Mouse (Mus musculus): ENCODE results near the gene Hdac10. TPM values are rescaled to one million over a fixed set of nuclear protein-coding genes. Genes with fewer than 3 reads are reported as not detected.

Hdac10 gene
- total RNA-seq, 2 experiments from 2014 or later: 20.1 to 32.8 TPM

DNA sequence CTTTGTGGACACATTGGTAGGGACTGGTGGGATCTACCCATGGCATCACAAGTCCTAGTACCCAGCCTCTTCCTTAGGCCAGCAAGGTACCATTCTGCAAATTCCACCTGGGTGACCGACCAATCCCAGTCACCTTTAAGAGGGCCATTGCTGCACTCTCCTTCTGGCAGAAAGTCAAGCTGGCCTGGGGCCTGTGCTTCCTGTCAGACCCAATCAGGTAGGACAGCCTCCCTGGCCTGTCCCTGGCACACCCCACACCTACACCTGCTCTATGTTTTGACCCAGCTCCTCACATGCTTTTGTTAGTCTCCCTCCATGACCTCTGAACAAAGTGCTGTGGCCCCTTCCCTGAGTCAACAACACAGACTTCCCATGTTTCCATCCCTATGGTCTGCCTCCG is 43.7 kb downstream of the Hdac10 start:
- no peak for ATAC-seq (replicated peaks; ENCODE audit: low FRiP score, low TSS enrichment, poor library complexity, severe bottlenecking)

DNA sequence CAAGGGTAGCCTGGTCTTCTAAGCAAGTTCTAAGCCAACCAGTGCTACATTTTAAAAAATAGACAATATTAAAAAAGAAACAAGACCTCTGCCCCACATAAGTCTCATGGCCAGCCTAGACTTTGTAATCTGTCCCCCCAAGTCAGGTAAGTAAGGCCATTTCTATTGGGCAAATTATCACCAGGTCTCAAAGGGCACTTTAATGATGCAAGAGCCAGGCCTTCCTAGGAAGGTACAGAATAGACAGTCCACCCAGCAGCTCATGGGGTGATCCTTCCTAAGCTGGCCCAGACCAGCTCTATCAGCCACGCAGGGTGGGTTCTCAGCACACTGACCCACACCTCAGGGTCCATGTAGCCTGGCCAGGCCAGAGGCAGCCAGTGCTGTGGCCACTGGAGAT is 44.6 kb downstream of the Hdac10 start:
- ATAC-seq (replicated peaks; ENCODE audit: low FRiP score, low TSS enrichment, poor library complexity, severe bottlenecking): no peak

DNA sequence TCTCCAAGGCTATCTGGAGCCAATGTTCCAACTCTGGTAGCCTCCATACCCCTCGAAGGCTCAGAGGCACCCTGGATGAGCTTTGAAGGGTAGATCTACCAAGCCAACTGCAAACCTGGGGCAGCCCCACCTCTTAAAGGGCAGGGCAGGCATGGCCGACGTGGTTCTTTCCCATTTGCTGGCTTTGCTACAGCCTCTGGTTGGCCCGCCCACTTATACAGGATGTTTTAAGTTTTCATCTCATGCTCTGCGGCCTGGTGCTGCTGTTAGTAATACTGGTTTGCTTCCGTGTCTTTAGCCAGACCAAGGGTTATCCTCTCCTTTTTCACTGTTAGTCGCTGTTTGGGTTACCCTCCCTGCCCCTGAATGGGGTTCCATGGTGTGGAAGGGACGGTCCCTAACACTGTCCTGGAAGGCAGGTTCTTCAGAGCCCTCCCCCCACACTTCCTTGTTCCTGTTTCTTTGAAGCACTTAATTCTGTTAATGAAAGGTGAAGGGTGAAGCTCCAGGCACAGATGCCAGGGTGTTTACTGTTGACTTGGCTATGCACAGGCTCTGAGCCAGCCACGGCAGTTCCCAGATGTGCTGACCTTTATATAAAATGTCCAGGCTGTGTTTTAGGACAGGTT is 50.2 kb downstream of the Hdac10 start:
- ATAC-seq (replicated peaks; ENCODE audit: low FRiP score, low TSS enrichment, poor library complexity, severe bottlenecking): peak; percentile 83

DNA sequence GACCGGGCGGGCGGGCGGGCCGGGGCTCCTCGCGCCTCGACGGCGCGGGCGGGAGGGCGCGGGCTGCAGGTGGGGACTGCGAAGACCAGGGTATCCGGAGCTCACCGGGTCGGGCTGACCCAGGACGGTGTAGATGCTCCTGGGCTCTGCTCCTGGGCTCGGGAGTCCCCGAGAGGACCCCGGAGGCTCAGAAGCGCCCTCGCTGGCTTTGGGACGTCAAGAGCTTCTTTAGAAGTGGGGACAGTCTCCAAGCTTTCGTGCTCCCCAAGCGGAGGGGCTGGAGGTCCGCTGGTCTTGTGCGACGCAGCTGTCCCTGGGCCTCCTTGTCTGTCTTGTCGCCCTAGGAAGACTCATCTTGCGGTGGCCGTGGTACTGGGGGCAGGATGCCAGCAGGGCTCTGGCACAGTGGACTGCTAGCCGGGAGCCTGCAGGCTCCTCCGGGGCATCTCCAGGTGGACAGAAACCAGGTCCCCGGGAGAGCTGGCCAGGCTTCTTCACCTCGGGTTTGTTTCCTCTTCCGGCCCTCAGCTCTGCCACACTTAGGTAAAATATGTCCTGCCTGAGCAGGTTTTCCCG is 52.3 kb downstream of the Hdac10 start:
- peak; percentile 18; the same call in 1 of the 2 replicates for ATAC-seq (replicated peaks; ENCODE audit: low FRiP score, low TSS enrichment, poor library complexity, severe bottlenecking)

DNA sequence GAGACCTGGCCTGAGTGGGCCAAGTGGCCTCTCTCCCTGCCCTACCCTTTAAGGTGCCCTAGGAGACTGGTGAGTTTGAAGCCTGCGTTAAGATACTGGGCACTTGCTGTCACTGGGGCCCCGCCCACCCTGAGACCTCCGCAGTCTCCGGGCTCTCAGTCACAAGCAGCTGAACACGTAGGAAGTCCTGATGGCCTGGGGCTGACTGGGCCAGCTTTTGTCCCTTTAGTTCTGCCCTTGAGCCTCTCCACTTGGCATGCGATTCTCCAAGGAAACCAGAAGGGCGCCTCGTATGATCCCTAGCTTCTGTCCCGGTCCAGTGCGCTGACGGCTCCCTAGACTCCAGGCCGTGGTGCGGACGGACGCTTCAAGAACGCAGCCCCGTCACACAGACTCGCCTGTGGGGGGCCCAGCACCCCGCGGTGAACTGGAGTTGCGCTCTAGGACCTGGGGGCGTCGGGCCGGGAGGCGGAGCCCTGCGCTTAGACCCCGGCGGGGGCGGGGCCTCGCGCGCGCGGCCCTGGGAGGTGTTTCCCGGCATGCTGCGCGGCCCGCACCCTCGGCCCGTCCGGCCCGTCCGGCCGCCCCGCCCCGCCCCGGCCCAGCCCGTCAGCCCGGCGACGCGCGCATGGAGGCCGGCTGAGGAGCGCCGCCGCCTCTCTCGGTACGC is 52.9 kb downstream of the Hdac10 start:
- ATAC-seq (replicated peaks; ENCODE audit: low FRiP score, low TSS enrichment, poor library complexity, severe bottlenecking): peak; percentile 65

DNA sequence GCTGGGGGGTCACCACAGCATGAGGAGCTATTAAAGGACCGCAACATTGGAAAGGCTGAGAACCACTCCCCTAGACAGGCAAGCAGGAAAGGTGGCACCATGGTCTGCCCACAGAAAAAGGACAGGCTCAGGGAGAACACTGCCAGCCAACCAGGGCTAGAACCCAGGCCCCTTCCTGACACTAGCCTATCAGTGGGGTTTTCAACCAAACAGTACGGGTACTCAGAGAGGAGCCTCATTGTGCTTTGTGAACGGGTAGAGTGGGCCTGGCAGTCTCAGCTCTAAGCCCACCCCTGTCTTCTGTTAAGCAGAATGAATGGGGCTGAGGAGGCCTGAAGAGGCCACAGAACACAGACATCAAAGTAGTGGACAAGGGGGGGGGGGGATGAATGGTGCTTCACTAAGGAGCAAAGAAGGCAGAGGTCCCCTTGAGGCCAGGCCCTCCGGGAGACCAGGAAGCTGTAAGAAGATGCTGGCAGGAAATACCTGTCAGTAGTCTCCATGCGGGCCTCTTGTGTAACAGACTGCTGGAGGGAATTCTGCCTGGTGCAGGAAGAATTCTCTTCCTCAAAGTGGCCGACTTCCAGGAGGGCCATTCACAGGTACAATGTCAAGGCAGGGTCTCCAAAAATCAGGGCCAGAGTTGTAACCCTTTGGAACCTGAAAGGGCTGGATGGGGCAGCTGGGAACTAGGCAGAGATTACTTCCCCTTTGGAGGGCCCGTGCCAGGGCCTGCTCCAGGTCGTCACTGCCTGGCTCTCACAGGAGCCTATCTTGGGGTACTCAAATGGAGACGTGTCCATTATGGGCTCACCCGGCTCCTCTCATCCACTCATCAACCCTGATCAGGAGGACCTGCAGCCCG is 53.7 kb downstream of the Hdac10 start, which contains the start of gene Trabd:
Gene Trabd (plus strand): TSS at position 512 of the 865 bp plus-strand sequence.
- ATAC-seq (replicated peaks; ENCODE audit: low FRiP score, low TSS enrichment, poor library complexity, severe bottlenecking): no peak; the same call in 1 of the 2 replicates

DNA sequence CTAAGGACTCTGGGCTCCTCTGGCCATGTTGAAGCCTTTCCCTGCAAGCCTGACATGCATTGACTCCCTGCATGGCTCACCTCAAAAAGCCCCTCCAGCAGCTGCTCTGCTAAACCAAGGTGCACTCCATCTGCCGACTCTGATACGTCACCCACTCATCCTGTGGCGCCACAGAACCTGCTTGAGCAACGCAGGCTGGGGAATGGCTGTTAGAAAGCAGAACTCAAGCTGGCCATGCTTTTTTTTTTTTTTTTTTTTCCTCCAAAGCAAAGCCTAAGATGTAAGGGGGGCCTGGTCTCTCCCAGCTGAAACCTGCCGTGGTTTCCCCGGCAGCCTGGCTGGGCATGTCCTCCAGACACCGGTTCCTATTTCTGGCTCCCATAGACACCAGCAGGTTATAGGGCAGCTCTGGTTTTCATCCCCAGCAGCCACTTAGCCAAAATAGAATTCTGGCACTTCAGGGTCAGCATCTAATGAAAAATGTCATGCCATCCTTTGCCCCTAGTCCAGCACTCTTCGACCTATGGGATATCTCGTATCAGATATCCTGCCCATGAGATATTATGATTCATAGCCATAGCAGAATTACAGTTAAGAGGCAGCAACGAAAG is 54.4 kb downstream of the Hdac10 start:
- ATAC-seq (replicated peaks; ENCODE audit: low FRiP score, low TSS enrichment, poor library complexity, severe bottlenecking): no peak

Other genes starting within 250 kb of the Hdac10 start
- not detected in 2 replicates for gene Ttll8, start 174.3 kb downstream of the Hdac10 start, total RNA-seq (2014; fragmentation: Nextera tagmentation)
- gene Ttll8, start 174.3 kb downstream of the Hdac10 start, total RNA-seq (2017): not detected in 2 replicates
- not detected in 2 replicates for gene Mlc1, start 149.7 kb downstream of the Hdac10 start, total RNA-seq (2014; fragmentation: Nextera tagmentation)
- gene Mlc1, start 149.7 kb downstream of the Hdac10 start, total RNA-seq (2017): not detected in 2 replicates
- gene Mov10l1, start 145.8 kb downstream of the Hdac10 start, total RNA-seq (2014; fragmentation: Nextera tagmentation): not detected in 2 replicates
- gene Mov10l1, start 145.8 kb downstream of the Hdac10 start, total RNA-seq (2017): not detected in 2 replicates
- gene Panx2, start 69.0 kb downstream of the Hdac10 start, total RNA-seq (2014; fragmentation: Nextera tagmentation): not detected in 2 replicates
- gene Panx2, start 69.0 kb downstream of the Hdac10 start, total RNA-seq (2017): not detected in 2 replicates
- gene Trabd, start 53.6 kb downstream of the Hdac10 start, total RNA-seq (2014; fragmentation: Nextera tagmentation): 15.8 and 26.3 TPM in 2 replicates
- gene Trabd, start 53.6 kb downstream of the Hdac10 start, total RNA-seq (2017): 11.9 and 17.5 TPM in 2 replicates
- 15.3 and 20.8 TPM in 2 replicates for gene Selenoo, start 39.6 kb downstream of the Hdac10 start, total RNA-seq (2014; fragmentation: Nextera tagmentation)
- 16.6 and 18.5 TPM in 2 replicates for gene Selenoo, start 39.6 kb downstream of the Hdac10 start, total RNA-seq (2017)
- gene Tubgcp6, start 5.6 kb downstream of the Hdac10 start, total RNA-seq (2014; fragmentation: Nextera tagmentation): 34.1 and 39.1 TPM in 2 replicates
- 14.7 and 22.4 TPM in 2 replicates for gene Tubgcp6, start 5.6 kb downstream of the Hdac10 start, total RNA-seq (2017)
- gene Mapk12, start 12.0 kb upstream of the Hdac10 start, total RNA-seq (2014; fragmentation: Nextera tagmentation): not detected in 2 replicates
- 2.1 TPM in 1 of 2 replicates, not detected in the other for gene Mapk12, start 12.0 kb upstream of the Hdac10 start, total RNA-seq (2017)
- 0.11 TPM in 1 of 2 replicates, not detected in the other for gene Mapk11, start 20.9 kb upstream of the Hdac10 start, total RNA-seq (2014; fragmentation: Nextera tagmentation)
- 0.27 and 3.5 TPM in 2 replicates for gene Mapk11, start 20.9 kb upstream of the Hdac10 start, total RNA-seq (2017)
- 2.3 and 3.6 TPM in 2 replicates for gene Plxnb2, start 52.1 kb upstream of the Hdac10 start, total RNA-seq (2014; fragmentation: Nextera tagmentation)
- 0.34 and 1.7 TPM in 2 replicates for gene Plxnb2, start 52.1 kb upstream of the Hdac10 start, total RNA-seq (2017)
- gene Dennd6b, start 67.8 kb upstream of the Hdac10 start, total RNA-seq (2014; fragmentation: Nextera tagmentation): 9.8 and 14.1 TPM in 2 replicates
- 1.3 and 4.6 TPM in 2 replicates for gene Dennd6b, start 67.8 kb upstream of the Hdac10 start, total RNA-seq (2017)
- 56.3 and 72.3 TPM in 2 replicates for gene Ppp6r2, start 82.9 kb upstream of the Hdac10 start, total RNA-seq (2014; fragmentation: Nextera tagmentation)
- 29.4 and 145 TPM in 2 replicates for gene Ppp6r2, start 82.9 kb upstream of the Hdac10 start, total RNA-seq (2017)
- gene Sbf1, start 186.6 kb upstream of the Hdac10 start, total RNA-seq (2014; fragmentation: Nextera tagmentation): 161 and 193 TPM in 2 replicates
- 34.6 and 83.9 TPM in 2 replicates for gene Sbf1, start 186.6 kb upstream of the Hdac10 start, total RNA-seq (2017)
- gene Adm2, start 194.0 kb upstream of the Hdac10 start, total RNA-seq (2014; fragmentation: Nextera tagmentation): not detected in 2 replicates
- gene Adm2, start 194.0 kb upstream of the Hdac10 start, total RNA-seq (2017): not detected in 2 replicates
- gene Miox, start 205.7 kb upstream of the Hdac10 start, total RNA-seq (2014; fragmentation: Nextera tagmentation): not detected in 2 replicates
- not detected in 2 replicates for gene Miox, start 205.7 kb upstream of the Hdac10 start, total RNA-seq (2017)
- 30.5 and 38.1 TPM in 2 replicates for gene Lmf2, start 227.0 kb upstream of the Hdac10 start, total RNA-seq (2014; fragmentation: Nextera tagmentation)
- 6.5 and 8.2 TPM in 2 replicates for gene Lmf2, start 227.0 kb upstream of the Hdac10 start, total RNA-seq (2017)
- gene Ncaph2, start 227.0 kb upstream of the Hdac10 start, total RNA-seq (2014; fragmentation: Nextera tagmentation): 144 and 155 TPM in 2 replicates
- 88.3 and 91.2 TPM in 2 replicates for gene Ncaph2, start 227.0 kb upstream of the Hdac10 start, total RNA-seq (2017)
- gene Sco2, start 245.1 kb upstream of the Hdac10 start, total RNA-seq (2014; fragmentation: Nextera tagmentation): 26.1 and 28.3 TPM in 2 replicates
- gene Sco2, start 245.1 kb upstream of the Hdac10 start, total RNA-seq (2017): 12.2 and 17.0 TPM in 2 replicates
- gene Tymp, start 248.3 kb upstream of the Hdac10 start, total RNA-seq (2014; fragmentation: Nextera tagmentation): not detected in 2 replicates
- gene Tymp, start 248.3 kb upstream of the Hdac10 start, total RNA-seq (2017): 0.65 TPM in 1 of 2 replicates, not detected in the other

Measured in megakaryocyte-erythroid progenitor cell, adult 5-6 weeks (primary cell).